Mouse (Mus musculus) lung, postnatal 0 days (tissue): ENCODE measurements around the gene Olfr965.

Experiments
- CTCF ChIP-seq: IDR thresholded peaks from 2 replicates; pipeline ENCODE4 v1.5.1; 2016; ENCODE audit warnings: antibody characterized with exemption, mild to moderate bottlenecking
- EP300 ChIP-seq: IDR thresholded peaks from 2 replicates; pipeline ENCODE4 v1.6.1; 2016; ENCODE audit warnings: antibody characterized with exemption, mild to moderate bottlenecking, control low read depth

- TF ChIP-seq CTCF: no peak
- no peak for TF ChIP-seq EP300
These were observed 36.3 kb upstream of the Olfr965 start for GRCm38 (mm10) chr9:39674820-39675219.
